Mouse (Mus musculus) heart, adult 10 weeks (tissue): ENCODE results near the gene Stam. TPM values are rescaled to one million over a fixed set of nuclear protein-coding genes. Genes with fewer than 3 reads are reported as not detected.

Source experiments
- polyA plus RNA-seq: library from polyadenylated mRNA; stranded (reverse); fragments of 350-450 nt; fragmentation: Illumina TruSeq; extraction: RNeasy Lipid Tissue Mini Kit (QIAGEN cat#74804); gene quantifications from one replicate; pipeline ENCODE4 v1.2.3, GENCODE M21; 2014; ENCODE audit warnings: low read depth, low replicate concordance

Stam gene
- polyA plus RNA-seq = 19.8 TPM

DNA sequence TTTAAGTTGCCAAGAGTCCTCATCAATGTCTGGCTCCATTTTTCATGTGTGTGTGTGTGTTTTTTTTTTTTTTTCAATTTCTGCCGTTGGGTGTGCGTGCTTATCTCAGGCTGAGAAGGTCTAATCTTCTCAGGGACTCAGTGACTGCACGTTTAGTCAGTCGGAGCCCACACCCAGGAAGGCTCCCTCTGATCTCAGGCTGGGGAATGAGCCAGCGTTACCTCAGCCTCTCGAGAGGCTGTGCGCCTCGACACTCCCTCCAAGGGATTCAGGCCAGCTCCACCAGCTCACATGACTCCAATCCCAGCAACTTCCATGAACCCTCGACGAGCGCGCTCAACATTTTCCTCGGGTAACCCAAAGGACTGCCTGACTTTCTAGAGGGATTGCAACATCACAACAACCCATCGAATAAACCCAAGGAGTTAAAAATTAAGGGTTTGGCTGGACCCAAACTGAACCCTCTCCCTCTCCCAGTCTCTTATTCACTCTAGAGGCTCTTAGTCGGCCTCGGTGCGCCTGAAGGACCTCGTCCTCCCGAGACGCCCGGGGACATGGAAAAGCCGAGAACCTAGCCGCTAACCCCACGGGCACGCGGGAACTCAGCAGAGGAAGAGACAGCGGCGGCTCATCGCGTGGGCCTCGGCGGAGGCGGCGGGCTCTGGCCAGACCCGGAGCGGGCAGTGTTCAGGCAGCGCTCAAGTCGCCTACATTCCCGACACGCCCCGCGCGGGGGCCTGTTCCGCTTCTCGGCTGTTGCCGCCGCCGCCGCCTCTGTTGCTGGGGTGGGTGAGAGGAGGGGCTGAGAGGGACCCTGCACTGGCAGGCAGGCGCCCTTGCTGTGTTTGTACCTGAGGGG, at the start of gene Stam:
Stam (plus strand) TSS at position 737 of the 859 bp plus-strand sequence.

DNA sequence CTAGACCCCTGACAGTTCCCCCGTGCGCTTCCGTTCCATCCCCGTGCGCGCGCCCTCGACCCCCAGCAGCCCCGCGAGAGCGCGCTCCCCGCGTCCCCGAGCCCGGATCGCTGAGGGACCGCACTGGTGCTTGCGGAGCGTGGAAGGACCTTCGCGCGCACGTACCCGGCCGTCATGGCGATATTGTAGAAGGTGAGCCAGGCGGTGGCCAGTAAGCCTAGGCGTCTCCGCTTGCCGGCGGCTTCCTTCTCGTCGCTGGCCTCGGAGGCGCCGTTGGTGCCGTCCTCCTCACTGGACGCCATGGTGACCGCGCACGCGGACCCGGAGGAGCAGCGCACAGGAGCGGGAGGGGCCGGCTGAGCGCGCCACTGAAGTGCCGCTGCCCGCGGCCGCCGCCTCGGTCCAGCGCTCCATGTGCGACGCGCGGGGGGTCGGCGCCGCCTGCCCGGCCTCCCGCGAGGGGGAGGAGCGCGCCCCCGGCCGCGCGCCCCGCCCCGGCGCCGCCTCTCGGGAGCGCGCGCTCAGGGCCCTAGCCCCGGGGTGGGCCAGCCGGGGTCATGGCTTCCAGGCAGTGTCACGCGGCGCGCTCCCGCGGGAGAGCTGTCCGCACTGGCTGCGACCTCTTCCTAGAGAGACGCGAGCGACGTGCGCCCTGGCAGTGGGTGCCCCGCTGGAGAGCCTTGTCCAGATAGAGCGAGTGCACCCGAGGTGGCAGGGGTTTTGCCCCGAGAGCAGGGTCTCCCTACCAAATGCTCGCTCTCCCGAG, 18.1 kb upstream of the Stam start, which contains the start of gene Hacd1:
Hacd1 (minus strand) TSS at position 570 of the 766 bp plus-strand sequence.

DNA sequence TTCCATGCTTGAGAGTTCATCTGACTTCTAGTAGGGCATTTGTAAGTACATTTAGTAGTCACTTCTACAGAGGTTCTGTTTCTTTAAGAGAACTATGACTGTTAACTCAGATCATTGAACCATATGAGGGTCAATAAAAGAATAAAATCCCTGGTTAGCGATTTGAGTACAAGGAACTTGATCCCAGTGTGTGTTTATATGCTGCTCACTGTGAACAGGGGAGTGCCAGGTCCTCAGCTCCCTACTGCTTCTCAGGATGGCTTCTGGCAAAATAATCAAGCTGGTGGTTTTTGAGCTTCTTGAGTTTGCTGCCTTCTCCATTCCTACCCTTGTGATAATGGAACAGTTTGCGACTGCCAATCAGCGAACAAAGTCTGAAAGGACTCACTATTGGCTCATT, 100.4 kb downstream of the Stam start, which contains the start of gene Tmem236:
Tmem236 (plus strand) TSS at position 190 of the 400 bp plus-strand sequence.

Other genes with a start within 250 kb of the Stam start
- gene Hacd1, start 18.0 kb upstream of the Stam start, polyA plus RNA-seq = 73.9 TPM
- gene Tmem236, start 100.4 kb downstream of the Stam start, polyA plus RNA-seq = not detected
- 13.8 TPM for gene Mrc1, start 155.3 kb downstream of the Stam start, polyA plus RNA-seq